Mouse (Mus musculus): ENCODE data around the gene Gpr27. TPM values are rescaled to one million over a fixed set of nuclear protein-coding genes. Genes with fewer than 3 reads are reported as not detected.

The Gpr27 gene
- polyA plus RNA-seq, 1 experiment from 2014 or later: 0.18 TPM

DNA sequence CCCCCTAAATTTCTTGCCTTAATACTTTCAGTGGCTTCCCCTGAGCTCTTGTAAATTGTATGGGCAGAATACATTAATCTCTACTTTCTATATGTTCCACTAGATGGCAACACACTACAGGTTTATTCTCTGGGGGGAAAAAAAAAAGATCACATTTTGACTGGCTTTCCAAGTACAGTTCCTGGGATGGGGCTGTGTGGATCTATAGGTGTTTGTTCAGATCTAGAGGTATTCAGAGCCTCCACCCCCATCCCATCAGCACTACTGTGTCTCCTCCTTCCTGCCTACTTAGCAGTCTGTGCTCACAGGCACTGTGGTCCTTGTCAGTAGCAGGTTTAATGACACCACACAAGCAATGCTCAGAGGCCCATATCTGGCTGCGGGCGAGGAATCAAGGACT lies 40.1 kb upstream of the Gpr27 start:
- H3K9ac ChIP-seq (replicated peaks): no peak overlapping the region
- no peak for TF ChIP-seq EP300 (IDR thresholded peaks at IDR 0.05; ENCODE audit: low read depth)
- TF ChIP-seq CTCF (IDR thresholded peaks at IDR 0.05; ENCODE audit: low read depth): peak; percentile 25; the same call in 1 of the 2 replicates
- WGBS (ENCODE audit: insufficient replicate concordance): 81% methylated on average over 2 of the region's 2 CpGs
- ATAC-seq: no peak
- H3K4me1 ChIP-seq (ENCODE audit: insufficient read depth): no peaks in the 10 kb centered on the region; the same call in 1 of the 2 replicates
- no peaks in the 10 kb centered on the region for H3K27me3 ChIP-seq (ENCODE audit: insufficient read depth, low read length)
- H3K27ac ChIP-seq (ENCODE audit: low read depth): no peak overlapping the region
- no peak overlapping the region for H3K4me2 ChIP-seq (ENCODE audit: low read depth, low read length)
- H3K36me3 ChIP-seq (replicated peaks; ENCODE audit: insufficient read depth, low read length): no peaks in the 10 kb centered on the region
- no peak overlapping the region for H3K4me3 ChIP-seq (ENCODE audit: low read depth, low read length)
- no peak for DNase-seq
- no peaks in the 10 kb centered on the region for H3K9me3 ChIP-seq (ENCODE audit: low read length)

DNA sequence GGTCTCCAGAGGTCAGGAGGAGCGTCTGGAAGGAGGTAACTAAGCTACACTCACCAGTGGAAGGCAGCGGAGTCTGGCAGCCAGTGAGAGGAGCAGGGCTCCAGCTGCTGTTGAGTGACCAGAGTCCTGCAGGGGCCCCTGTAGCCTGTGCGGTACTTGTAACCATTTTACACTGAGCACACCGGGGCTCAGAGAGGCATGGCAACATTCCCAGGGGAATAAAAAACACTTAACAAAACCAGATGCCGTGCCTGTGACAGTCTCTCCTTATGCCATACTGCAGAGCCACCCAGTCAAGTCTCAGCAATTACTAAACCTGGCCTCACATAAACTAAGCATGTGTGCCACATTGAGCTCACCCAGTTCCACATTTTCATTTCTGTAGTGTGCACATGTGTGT lies 38.1 kb upstream of the Gpr27 start:
- WGBS (ENCODE audit: insufficient replicate concordance): 69% methylated on average over 5 of the region's 5 CpGs
- no peak for DNase-seq
- H3K9me3 ChIP-seq (ENCODE audit: low read length): no peaks in the 10 kb centered on the region
- no peak overlapping the region for H3K27ac ChIP-seq (ENCODE audit: low read depth)
- H3K4me2 ChIP-seq (ENCODE audit: low read depth, low read length): no peak overlapping the region
- ATAC-seq: no peak
- H3K27me3 ChIP-seq (ENCODE audit: insufficient read depth, low read length): no peaks in the 10 kb centered on the region
- H3K9ac ChIP-seq (replicated peaks): no peak overlapping the region
- H3K4me3 ChIP-seq (ENCODE audit: low read depth, low read length): no peak overlapping the region
- H3K4me1 ChIP-seq (ENCODE audit: insufficient read depth): no peaks in the 10 kb centered on the region; the same call in 1 of the 2 replicates
- H3K36me3 ChIP-seq (replicated peaks; ENCODE audit: insufficient read depth, low read length): no peaks in the 10 kb centered on the region
- no peak for TF ChIP-seq EP300 (IDR thresholded peaks at IDR 0.05; ENCODE audit: low read depth)
- TF ChIP-seq CTCF (IDR thresholded peaks at IDR 0.05; ENCODE audit: low read depth): no peak

DNA sequence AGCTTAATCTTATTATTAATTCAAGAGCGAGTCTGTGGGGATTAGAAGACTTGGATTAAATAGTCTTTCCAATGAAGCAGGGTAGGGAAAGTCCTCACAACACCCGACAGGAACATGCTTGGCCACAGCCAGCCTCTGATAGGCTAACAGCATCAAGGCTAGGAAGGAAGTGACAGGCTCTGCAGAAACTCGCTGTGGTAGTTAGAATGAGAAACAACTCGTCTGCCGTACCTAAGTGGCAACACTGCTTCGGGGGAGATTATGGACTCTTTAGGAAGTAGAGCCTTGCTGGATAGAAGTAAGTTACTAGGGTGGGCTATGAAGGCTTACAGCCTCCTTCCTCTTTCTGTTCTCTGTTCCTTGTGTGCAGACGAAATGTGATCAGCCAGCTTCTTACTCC lies 37.0 kb upstream of the Gpr27 start:
- Histone ChIP-seq H3K9ac (replicated peaks) (no peak overlapping the region), H3K4me2 (ENCODE audit: low read depth, low read length) (peak overlapping the region; percentile 54), H3K27me3 (ENCODE audit: insufficient read depth, low read length) (no peaks in the 10 kb centered on the region), H3K9me3 (ENCODE audit: low read length) (no peaks in the 10 kb centered on the region), H3K36me3 (replicated peaks; ENCODE audit: insufficient read depth, low read length) (no peaks in the 10 kb centered on the region), H3K27ac (ENCODE audit: low read depth) (peak overlapping the region; percentile 57; the same call in 1 of the 2 replicates), H3K4me3 (ENCODE audit: low read depth, low read length) (peak overlapping the region; percentile 22; the same call in 1 of the 2 replicates), H3K4me1 (ENCODE audit: insufficient read depth) (no peaks in the 10 kb centered on the region; the same call in 1 of the 2 replicates)
- TF ChIP-seq CTCF (IDR thresholded peaks at IDR 0.05; ENCODE audit: low read depth) (no peak), EP300 (IDR thresholded peaks at IDR 0.05; ENCODE audit: low read depth) (no peak)
- 27% methylated on average over 7 of the region's 7 CpGs for WGBS (ENCODE audit: insufficient replicate concordance)
- DNase-seq (no peak), ATAC-seq (peak; percentile 35; the same call in 1 of the 2 replicates)

DNA sequence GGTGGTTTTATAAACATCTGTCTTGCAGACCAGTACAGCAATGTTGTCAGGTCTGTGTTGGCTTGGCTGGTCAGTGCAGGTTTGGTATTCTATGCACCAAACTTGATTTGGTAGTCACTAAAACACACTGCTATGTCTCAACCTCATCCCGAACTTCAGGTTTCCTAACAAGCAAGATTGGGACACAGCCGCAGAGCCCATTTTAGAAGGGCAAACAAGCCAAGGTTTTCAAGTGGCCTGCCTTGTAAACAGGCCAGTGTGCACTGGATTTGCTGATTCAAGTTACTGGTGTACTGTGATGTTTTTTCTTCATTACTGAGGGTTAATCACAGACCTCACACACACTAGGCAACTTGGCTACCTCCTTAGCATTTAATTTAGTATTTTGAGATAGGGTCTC lies 36.4 kb upstream of the Gpr27 start:
- ATAC-seq: peak; percentile 41
- Histone ChIP-seq H3K27me3 (ENCODE audit: insufficient read depth, low read length) (no peaks in the 10 kb centered on the region), H3K9me3 (ENCODE audit: low read length) (no peaks in the 10 kb centered on the region), H3K4me1 (ENCODE audit: insufficient read depth) (no peaks in the 10 kb centered on the region; the same call in 1 of the 2 replicates), H3K36me3 (replicated peaks; ENCODE audit: insufficient read depth, low read length) (no peaks in the 10 kb centered on the region), H3K4me2 (ENCODE audit: low read depth, low read length) (peak overlapping the region; percentile 54), H3K27ac (ENCODE audit: low read depth) (no peak overlapping the region; the same call in 1 of the 2 replicates), H3K9ac (replicated peaks) (no peak overlapping the region), H3K4me3 (ENCODE audit: low read depth, low read length) (no peak overlapping the region)
- 66% methylated on average over 2 of the region's 2 CpGs for WGBS (ENCODE audit: insufficient replicate concordance)
- TF ChIP-seq CTCF (IDR thresholded peaks at IDR 0.05; ENCODE audit: low read depth) (no peak), EP300 (IDR thresholded peaks at IDR 0.05; ENCODE audit: low read depth) (no peak)
- DNase-seq: no peak

DNA sequence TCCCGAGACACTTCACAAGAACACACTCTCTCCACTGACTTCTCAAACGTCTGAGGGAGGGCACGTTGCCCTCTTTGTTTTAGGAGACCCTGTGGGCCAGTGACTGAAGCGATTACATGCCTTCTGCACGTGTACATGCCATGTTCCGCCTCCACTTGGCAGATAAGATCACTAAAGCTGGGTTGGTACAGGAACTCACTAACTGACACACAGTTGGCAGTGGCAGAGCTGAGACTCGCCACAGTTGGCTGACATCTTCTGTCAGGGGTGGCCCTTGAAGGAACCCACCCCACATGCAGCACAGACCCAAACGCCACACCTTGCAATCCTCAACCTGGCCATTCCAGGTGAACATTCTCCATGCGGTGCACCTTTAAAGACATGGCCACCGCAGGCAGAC lies 33.9 kb upstream of the Gpr27 start:
- Histone ChIP-seq H3K9ac (replicated peaks) (no peak overlapping the region), H3K27me3 (ENCODE audit: insufficient read depth, low read length) (no peaks in the 10 kb centered on the region), H3K4me1 (ENCODE audit: insufficient read depth) (no peaks in the 10 kb centered on the region; the same call in 1 of the 2 replicates), H3K36me3 (replicated peaks; ENCODE audit: insufficient read depth, low read length) (no peaks in the 10 kb centered on the region), H3K9me3 (ENCODE audit: low read length) (no peaks in the 10 kb centered on the region), H3K4me2 (ENCODE audit: low read depth, low read length) (no peak overlapping the region), H3K27ac (ENCODE audit: low read depth) (no peak overlapping the region), H3K4me3 (ENCODE audit: low read depth, low read length) (no peak overlapping the region)
- TF ChIP-seq CTCF (IDR thresholded peaks at IDR 0.05; ENCODE audit: low read depth) (no peak), EP300 (IDR thresholded peaks at IDR 0.05; ENCODE audit: low read depth) (no peak)
- ATAC-seq: no peak
- WGBS (ENCODE audit: insufficient replicate concordance): 67% methylated on average over 10 of the region's 10 CpGs
- no peak for DNase-seq

DNA sequence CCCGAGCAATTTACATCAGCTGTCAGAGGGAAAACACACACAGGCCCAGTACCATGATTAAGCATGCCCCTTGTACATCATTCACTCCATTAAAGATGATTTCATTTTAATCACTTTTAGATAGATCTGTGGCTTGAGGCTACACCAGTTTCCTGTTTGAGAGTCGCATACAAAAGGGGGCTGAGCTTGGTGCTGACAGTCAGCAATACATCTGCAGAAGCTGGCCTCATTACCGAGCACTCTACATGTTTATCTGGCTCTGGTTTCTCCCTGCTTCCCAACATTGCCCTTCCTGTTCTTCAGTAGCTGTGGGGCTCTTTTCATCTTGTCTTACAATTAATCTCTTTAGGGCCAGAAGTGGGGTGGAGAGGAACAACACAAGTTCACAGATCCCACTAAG lies 32.0 kb upstream of the Gpr27 start:
- H3K27me3 ChIP-seq (ENCODE audit: insufficient read depth, low read length): no peaks in the 10 kb centered on the region
- DNase-seq (no peak), ATAC-seq (no peak)
- no peak for TF ChIP-seq EP300 (IDR thresholded peaks at IDR 0.05; ENCODE audit: low read depth)
- no peak overlapping the region for H3K4me3 ChIP-seq (ENCODE audit: low read depth, low read length)
- no peaks in the 10 kb centered on the region; the same call in 1 of the 2 replicates for H3K4me1 ChIP-seq (ENCODE audit: insufficient read depth)
- no peak overlapping the region for H3K4me2 ChIP-seq (ENCODE audit: low read depth, low read length)
- no peak overlapping the region for H3K27ac ChIP-seq (ENCODE audit: low read depth)
- H3K9ac ChIP-seq (replicated peaks): no peak overlapping the region
- H3K36me3 ChIP-seq (replicated peaks; ENCODE audit: insufficient read depth, low read length): no peaks in the 10 kb centered on the region
- 37% methylated on average over 3 of the region's 3 CpGs for WGBS (ENCODE audit: insufficient replicate concordance)
- no peaks in the 10 kb centered on the region for H3K9me3 ChIP-seq (ENCODE audit: low read length)

DNA sequence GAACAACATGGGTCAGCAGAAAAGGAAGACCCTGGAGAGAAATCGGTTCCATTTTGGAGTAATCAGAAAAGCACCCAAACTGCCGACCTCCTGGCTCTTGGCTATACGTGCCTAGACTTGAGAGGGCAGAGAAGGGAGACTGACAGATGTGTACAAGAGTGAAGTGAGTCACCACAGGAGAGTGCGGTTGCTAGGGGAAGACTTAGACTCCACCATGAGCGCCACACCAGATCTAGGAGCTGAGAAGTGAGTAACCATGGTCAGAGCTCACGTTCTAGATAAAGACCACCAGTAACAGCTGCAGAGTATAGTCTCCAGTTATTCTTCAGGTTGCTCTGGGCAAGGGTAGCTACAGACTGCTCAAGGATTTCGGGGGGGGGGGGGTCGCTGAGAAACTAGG lies 29.2 kb upstream of the Gpr27 start:
- Histone ChIP-seq H3K27me3 (ENCODE audit: insufficient read depth, low read length) (peaks cover 4% of the 10 kb centered on the region; the same call in 1 of the 2 replicates), H3K4me1 (ENCODE audit: insufficient read depth) (no peaks in the 10 kb centered on the region), H3K9me3 (ENCODE audit: low read length) (no peaks in the 10 kb centered on the region), H3K4me2 (ENCODE audit: low read depth, low read length) (no peak overlapping the region), H3K27ac (ENCODE audit: low read depth) (no peak overlapping the region), H3K9ac (replicated peaks) (no peak overlapping the region), H3K36me3 (replicated peaks; ENCODE audit: insufficient read depth, low read length) (no peaks in the 10 kb centered on the region), H3K4me3 (ENCODE audit: low read depth, low read length) (no peak overlapping the region)
- ATAC-seq: no peak
- 63% methylated on average over 8 of the region's 8 CpGs for WGBS (ENCODE audit: insufficient replicate concordance)
- TF ChIP-seq EP300 (IDR thresholded peaks at IDR 0.05; ENCODE audit: low read depth) (no peak), CTCF (IDR thresholded peaks at IDR 0.05; ENCODE audit: low read depth) (no peak)
- no peak for DNase-seq
